Mouse (Mus musculus) cerebellum, postnatal 4 days (tissue): ENCODE measurements at regions not wholly inside any gene's neighbourhood (a gene's known extent, or its start where the extent isn't known, plus 50 kb on each side); places are given as distances from the start of the nearest gene placed in this dataset.

Experiments used
- DNase-seq, 2 experiments: peaks; one replicate each; pipeline ENCODE4 v3.0.0; 2022; ENCODE audit warnings: low spot score in 2 of 2, mixed read lengths in 1 of 2

DNA sequence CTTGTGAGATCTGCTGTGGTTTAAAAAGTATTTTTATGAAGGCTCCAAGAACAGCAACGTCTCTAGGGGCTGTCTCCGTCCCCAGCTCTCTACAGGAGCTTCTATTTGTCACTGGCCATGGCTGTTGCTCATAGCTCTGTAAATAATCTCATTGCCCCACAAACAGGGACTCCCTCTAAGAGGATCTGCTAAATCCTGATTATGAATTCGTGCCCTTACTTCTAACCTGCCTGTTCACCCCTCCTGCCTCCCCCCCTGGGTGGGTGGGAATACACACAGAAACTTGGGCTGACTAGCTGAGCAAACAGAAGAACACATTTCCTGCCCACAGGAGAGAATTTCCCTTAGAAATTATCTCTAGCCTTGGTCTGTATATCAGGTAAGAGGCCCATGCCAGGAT, 155.9 kb upstream of the Ncam1 start:
- no peak for DNase-seq

DNA sequence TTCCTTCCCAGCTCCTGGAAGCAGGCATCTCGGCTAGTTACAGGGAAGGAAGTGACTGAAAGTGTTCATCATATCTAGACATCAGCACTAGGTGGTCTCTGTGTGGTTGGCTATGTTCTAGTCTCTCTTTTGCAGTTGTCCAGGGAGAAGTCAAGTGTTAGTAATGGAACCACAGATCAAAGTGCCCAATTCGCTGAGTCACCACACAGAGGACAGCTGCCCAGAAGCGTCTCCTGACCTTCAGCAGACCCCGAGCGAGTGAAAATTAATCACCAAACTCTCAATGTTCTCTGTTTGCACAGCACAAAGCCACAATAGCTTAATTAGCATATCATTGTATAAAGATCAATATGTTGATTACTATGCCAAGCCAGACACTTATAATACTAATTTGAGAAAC, 151.6 kb upstream of the Ncam1 start:
- DNase-seq = no peak

DNA sequence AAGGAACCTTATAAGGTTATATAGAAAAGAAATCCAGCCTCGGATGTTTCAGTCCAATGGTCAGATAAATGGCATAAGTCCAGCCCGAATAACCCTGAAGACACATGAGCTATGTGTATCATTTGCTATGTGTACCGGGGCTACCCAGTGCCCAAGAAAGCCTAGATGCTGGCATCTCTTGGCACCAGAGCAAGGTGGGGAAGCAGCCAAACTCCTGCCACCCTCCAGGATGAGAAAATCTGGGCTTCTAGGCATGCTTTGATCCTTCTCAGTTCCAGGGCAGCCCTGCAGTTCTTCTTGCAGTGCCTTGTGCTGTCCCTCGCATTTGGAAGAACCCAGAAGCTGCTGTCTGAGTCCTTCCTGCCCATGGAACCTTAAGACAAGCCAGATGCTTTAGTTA, 149.8 kb upstream of the Ncam1 start:
- DNase-seq = no peak

DNA sequence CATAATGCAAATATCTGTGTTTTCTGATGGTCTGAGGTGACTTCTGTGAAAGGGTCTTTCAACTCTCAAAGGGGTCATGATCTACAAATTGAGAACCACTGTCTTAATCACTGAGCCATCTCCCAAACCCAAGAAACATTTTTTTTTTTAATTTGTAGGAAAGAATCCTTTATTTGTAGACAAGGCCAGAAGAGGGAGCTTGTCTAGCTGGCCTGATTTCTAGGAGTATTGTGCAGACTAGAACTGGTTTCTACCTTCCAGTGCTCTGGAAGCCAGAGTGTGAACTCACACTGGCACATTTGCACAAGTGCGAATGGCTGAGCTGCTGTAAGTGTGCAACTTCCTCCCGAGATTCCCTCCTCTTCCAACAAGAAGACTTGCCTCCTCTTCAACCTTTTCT, 148.1 kb upstream of the Ncam1 start:
- no peak for DNase-seq

DNA sequence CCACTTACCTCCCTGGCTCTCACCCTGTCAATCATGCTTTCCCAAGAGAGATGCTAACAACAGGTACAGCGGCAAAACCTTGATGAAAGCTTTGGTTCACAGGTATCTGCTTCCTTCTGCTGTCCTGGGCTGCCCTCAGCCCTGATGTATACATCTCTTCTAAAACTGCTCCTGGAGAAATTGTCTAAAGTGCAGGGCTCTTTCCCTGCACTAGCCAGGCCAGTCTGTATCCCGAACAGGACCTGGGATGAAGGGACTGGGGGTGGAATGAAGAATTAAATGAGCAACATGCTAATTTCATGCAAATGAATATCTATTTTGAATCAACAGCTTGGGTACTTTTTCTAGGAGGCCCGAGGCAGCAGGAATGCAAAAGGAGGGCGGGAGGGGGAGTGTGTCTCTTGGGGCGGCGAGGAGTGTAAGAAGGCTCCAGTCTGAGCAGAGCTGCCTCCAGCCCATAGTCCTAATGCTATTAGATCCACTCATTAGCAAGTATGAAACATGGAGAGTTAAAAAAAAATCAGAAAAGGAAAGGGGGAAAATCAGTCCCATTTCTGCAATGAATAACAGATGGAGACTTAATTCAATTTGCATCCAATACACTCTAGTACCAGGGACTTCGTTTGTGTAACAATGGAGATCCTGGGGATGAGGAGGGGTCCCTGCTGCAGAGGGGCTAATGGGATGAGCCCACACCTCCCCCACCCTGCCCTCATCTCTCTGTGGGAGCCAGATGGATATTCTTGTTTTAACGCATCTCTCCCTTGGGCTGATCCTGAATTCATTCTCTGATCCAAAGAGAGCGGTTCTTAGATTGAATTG, 137.0 kb upstream of the Ncam1 start:
- DNase-seq = no peak

DNA sequence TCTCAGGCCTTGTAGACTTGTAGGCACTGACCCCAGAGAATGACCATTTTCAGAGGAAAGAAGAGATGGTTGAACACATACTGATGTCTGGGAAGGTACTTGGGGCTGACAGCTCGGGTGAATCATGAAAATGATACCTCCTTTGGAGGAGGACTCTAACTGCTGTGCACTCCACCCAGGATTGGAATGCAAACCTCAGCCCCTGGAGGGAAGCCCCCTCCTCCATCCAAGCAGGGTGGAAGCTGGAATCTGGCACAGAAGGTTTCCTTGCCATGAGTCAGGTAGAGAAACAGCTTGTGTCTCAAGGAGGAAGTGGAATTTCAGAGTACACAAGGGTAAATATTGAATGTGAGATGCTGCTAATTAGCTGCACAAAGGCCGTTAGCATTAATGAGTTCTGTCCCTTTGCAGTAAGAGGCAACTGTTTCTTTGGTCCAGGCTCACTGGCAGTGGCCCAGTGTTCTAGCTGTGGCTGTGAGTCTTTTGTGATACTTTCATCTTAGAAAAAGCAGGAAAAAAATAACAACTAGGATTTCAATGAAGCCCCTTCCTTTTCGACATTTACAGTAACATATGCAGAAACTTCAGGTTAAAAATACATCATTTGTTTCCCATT, 129.4 kb upstream of the Ncam1 start:
- no peak for DNase-seq

DNA sequence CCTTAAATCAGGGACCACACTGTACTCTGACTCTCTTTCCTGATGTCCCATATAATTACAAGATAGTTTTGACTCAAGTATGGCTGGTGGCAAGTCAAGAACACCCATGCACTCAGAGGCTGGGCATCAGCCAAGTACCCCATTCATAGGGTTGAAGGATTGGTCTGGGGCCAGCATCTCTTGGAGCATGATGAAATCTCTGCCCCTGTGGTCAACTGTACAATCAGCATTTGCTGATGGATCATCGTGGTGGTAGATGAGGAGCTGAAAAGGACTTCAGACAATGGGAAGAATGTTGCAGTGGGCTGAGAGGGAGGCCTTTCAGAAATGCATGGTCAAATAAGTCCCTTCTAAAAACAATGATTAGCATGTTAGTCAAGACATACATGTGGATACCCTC, 128.6 kb upstream of the Ncam1 start:
- peak in 1 of 2 experiments; percentile 34 for DNase-seq

DNA sequence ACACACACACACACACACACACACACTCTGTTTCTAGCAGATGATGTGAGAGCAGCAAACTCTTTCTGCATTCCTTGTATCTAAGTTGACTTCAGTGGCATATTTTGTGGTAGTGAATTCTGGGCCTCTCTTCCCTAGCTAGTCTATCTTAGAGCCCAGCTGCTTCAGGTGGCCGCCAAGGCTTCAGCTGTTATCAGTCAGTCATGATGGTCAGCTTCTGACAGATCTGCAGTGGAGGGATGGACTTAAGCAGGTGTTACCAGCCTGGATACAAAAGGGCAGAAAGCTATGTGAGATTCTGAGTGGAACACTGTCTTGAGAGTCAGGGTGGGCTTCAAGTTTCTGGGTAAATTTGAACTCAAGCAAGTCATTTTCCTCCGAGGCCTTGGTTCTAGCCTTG, 127.1 kb upstream of the Ncam1 start:
- no peak for DNase-seq

DNA sequence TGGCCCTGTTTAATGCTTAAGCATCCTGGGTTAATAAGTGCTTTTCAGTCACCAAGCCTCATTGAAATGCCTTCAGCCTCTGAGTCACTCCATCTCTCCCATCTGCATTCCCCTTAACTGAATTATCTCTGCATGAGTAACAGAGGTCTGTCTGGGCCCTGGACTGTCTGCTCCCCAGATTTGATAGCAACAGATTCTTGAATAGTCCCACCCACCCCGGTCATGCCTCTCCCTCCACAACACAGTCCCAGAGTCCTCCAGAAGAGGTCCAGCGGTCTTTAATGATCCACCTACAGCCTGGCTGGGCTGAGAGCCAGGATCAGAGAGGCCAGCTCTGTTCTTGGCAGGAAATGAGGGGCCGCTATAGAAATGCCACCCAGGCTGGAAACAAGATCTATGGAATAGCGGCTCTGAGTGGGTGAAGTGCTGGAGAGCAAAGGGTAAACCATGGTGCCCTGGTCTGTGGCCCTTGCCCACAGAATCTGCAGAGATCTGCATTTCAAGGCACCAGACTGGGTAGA, 125.3 kb upstream of the Ncam1 start:
- peak in 1 of 2 experiments; percentile 15 for DNase-seq

DNA sequence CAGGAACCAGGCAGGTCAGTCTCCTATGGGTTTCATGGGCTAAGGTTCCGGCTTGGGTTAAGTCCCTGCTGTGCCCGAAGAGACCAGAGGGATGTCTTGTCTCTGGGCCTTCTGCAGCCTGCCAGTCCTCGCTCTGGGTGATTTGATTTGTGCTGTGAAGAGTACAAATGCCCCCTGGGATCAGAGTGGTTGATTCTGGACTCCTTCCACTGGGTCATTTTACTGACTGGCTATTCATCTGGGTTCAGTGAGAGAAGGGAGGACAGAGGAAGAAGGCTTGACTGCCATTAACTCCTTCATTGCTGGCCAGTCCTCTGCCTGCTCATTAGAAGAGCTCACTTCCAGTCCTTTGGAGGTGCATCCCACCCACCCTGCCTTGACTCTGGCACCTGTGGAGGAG, 124.0 kb upstream of the Ncam1 start:
- DNase-seq = no peak

DNA sequence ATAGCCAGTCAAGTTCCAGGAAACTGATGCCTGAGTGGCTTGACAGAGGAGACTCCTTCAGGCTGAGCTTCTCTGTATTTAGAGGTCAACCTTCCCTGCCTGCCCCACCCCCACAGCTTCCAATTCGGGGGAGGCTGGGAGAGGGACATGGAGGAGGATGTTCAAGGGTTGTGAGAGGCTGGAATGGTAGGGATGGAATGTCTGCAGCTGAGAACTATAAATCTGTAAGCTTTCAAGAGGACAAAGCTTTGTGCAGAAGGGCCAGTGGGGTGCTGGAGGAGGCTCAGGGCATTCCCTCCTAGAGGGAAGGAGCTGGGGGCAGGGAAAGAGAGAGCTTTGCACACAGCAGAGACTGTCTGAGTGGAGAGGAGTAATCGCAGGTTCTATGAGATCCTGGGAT, 123.4 kb upstream of the Ncam1 start:
- no peak for DNase-seq

DNA sequence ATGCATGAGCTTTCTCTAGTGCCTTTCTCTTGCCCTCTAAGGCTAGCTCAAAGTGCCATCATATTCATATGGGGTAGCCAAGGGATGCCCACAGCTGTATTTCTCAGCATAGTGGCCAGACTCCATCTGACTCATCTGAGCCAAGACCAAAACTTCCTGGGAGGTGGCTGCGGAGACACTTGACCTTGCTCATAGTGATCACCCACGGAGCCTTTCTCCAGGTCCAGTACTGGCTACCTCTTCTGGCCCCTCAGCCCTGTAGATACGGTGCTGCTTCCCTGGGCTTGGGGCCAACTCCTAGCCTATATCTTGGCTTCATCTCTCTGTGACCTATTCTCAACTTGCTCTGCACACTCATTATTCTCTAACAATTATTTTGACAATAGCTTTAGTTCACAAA, 122.6 kb upstream of the Ncam1 start:
- DNase-seq = no peak

DNA sequence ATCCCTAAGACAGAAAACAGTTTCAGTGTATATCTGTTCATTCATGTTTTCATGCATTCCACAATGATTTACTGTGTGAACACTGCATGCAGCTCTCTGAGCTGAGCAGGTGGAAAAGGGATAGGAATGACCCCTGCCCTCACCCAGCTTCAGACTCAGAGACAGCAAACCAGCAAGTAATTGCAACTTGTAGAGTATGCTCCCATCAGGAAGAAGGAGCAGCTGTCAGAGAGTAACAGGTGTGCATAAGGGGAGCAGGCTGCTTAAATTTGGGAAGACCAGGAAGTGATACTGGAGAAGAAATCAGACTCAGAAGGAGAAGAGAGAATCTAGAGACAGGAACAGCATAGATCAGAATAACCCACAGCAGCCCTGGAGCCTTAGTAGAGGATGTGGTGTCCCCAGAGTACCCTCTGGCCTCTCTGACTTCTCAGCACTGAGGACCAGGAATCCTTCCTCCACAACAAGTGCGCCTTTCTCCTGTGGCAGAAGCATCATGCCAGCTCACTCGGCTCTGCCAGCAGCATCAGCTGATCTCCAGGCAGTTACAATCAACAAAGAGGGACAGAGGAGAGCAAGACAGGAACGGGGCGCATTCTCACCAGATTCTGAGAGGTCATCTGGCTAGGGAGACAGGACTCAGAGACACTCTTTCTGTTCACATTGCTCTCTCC, 116.5 kb upstream of the Ncam1 start:
- peak in 1 of 2 experiments; percentile 13 for DNase-seq

DNA sequence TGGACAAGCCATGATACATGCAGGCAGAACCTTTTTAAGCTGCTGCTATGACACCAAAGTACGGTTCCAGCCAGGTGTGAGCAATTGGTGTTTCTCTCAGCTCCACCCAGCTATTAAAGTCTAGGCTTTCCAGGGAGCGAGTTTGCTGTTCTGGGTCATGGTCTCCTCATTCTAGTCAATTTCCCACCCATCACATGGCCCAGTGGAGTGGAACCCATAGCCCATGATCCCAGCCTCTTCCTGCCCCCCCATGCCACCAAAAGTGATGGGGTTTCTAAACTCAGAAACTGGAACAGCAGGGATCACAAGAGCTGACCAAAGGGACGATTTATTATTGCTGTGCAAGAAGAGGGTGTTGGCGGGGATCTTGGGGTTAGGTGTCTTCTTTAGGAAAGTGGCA, 115.0 kb upstream of the Ncam1 start:
- DNase-seq = no peak

DNA sequence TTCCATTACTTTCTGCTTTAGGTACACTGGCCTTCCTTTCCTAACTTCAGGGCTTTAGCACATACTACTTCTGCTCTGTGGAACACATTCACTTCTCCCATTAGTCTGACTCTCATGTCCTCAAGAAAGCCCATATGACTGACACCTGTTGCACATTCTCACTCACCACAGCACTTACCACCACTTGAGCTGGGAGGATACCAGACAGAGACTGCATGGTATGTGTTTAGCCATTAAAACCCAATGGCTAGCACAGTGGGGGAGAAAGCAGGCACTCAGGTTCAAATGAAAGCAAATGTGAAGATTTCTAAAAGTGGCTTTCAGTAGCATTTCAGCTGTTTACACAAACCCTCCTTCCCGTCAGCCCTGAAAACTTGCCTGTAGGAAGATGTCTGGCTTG, 113.6 kb upstream of the Ncam1 start:
- no peak for DNase-seq

DNA sequence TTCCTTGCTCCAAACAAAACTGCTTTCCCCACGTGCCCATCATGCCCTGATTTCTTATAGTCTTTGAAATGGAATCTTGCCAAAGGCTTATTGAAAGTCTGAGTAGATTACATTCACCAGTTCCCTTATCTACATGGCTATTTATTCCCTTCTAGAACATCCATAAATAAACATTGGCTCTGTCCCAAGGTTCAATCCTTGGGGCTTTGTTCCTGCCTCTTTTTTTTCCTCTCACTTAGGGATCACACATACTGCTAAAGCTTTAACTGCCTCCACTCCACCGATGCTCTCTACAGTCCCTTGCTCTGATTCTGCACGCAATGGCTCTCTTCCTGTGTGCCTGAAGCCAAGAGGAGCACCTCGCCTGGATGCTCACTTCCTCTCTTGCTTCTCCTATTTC, 107.6 kb upstream of the Ncam1 start:
- DNase-seq = no peak

DNA sequence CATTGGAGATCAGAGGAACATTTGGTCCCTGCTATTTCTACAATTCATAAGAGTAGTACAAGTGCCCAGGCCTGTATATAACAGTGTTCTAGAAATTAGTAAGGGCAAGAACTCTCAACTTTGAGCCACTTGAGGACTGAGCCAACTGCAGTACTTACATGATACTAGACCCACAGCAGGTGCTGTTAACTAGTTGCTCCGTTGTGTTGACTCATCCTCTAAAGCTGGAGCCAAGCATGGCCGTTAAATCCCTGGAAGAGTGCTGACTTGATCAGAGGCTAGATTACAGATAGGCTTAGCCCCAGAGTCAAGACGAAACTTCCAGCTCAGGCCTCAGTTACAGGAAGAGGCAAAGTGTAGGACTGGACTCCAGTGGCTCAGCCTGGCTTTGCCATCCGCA, 107.0 kb upstream of the Ncam1 start:
- DNase-seq = no peak

DNA sequence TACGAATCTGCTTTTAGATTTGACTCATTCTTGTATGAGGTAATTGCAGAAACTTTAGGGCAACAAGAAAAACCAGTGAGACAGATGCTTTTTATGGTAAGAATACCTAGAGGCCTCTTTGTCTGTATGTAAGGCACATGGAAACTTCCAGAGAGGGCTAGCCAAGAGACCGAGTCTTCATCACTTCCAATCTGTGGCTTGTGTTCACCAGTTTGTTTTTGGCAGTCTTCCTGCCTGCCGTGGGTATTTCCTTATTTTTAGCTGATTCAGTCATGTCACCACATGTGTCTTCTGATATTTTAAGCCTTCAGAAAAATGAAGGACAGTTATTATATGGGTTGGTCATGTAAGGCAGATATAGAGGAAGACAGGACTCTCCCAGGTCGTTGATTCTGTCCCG, 100.2 kb upstream of the Ncam1 start:
- no peak for DNase-seq

DNA sequence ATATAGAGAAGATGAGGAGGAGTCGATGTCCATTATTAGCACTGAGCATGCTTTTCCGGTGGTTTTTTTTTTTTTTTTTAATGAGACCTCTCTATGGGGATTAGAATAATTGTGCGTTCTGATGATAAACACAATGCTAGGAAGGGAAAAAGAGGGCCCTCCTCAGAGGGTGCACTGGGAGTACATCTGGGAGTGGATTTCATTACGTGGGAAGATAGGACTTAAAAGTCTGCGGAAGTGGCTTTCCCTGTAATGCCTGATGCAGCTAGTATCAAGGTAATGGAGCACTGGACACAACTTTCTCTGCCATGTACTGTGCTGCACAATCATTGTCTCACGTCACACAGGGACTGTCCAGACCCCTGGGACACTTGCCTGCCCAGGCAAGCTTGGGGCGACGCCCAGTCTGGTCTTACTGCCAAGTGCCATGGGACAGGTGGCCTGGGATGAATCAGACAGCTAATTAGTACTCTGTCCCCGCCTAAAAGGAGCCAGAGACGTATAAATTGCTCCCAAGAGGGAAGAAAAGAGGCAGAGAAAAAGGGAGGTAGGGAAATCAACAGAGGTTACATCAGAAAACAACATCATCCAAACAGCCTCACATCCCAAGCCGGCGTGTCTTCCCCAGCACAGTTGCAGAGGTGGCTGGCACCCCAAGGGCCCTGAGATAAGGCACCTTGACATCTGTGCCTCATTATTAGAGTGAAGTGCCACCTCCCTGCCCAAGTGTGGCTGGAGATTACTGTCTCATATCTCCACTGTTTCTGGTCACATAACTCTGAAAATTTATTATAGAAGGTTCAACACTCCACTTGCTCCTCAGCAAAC, 86.0 kb upstream of the Ncam1 start:
- DNase-seq = peak in 1 of 2 experiments; percentile 26

DNA sequence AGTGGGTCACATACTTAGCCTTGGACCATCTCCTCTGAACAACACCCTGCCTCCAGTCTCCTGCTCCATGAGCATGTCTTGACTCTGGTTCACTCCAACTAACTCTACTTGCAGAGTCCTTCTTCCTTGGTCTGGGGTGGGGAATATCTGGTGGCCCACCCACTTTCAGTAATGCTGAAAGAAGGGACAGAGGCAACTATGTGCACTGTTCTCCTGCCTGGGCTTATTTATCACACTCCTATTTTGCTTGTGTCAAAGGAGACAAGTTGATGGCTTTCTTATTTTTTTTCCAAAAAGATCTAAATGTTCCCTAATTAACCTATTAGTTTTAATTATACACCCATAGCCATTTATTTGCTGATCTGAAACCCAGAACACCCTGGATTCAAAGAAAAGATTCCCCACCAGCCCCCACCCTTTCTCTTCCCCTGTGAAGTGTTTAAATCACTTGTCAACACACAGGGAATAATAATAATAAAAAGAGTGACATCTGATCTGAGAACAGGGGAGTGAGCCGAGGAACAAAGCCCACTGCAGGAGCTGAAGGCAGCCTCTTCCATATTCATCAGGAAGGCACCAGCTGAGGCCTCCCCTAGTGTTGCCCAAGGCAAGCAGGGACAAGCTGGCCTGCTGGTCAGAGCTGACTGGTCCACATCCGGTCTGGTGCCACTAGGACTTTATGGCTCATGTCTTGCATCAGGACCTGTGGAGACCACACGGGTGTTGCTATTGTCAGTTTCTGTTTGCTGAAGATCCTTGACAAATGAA, 80.8 kb upstream of the Ncam1 start:
- DNase-seq = no peak

DNA sequence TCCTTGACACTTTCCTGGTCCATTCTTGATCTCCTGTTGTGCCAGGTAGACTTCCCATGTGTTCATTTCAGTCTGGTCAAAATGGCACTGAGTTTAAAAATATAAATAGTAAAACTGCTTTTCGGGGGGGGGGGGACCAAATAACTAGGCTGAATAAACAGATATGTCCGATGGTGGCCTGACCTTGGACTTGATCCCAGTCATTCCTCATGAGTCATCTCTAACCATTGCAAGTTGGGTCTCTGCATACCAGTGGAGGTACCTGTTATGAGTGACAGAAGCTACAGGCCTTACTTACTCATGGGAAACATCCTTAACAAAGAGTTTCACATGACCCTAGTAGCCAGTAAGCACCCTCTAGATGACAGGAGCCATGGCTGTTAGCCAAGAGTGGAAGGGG, 76.2 kb upstream of the Ncam1 start:
- no peak for DNase-seq
